In the genomic region with DNA sequence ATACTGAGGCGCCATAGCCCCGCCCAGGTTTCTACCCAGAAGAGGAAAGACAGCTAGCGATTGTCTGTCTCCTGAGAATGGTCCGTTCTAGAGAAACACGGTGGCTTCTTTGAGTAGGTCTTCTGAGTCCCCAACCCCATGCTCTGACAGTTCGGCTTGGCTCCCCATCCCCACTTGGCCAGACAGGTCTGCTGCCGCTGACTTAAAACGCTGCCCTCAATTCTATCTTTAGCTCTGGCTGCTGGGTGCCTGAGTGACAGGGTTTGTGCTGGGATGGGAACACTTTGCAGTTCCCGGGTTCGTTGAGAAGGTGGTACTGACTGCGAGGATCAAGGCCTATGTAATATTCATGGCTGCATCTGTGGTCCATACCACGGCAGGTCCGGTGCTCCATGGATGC, we compare ENCODE assay signal across 27 mouse cellular contexts. TPM values are rescaled to one million over a fixed set of nuclear protein-coding genes. Genes with fewer than 3 reads are reported as not detected.
"Had no signal": no experiment of that assay in that cellular context is flagged by ENCODE, and none has a peak within 500 bp of the region (broad histone marks: within the 10 kb centered on the region; RNA-seq: fewer than 3 reads in every experiment).

No protein-coding gene starts in this region.

- H3K4me1 ChIP-seq: hindbrain, embryonic 15.5 days; kidney, embryonic 15.5 days; limb, embryonic 13.5 days; limb, embryonic 15.5 days; liver, embryonic 12.5 days had no signal

- H3K4me3 ChIP-seq: heart, embryonic 10.5 days; heart, embryonic 12.5 days; hindbrain, embryonic 13.5 days; hindbrain, embryonic 15.5 days; kidney, embryonic 15.5 days; limb, embryonic 13.5 days; limb, embryonic 15.5 days; liver, embryonic 12.5 days had no signal

- DNase-seq: gastrocnemius, postnatal 25 days; heart, postnatal 10 days; heart, postnatal 36 days; kidney, adult 11 months; kidney, adult 2 months; kidney, adult 9 months; kidney, postnatal 14 days; kidney, postnatal 36 days; layer of hippocampus, adult 9-11 months; layer of hippocampus, postnatal 36 days; left cerebral cortex, postnatal 4 days had no signal

RNA-seq across cellular contexts. Expression of gene Syndig1l, which starts 34.7 kb away (rescaled TPM):
- total RNA-seq: gastrocnemius, adult 8-10 months; gastrocnemius, postnatal 25 days; heart, adult 8-10 months; heart, postnatal 10 days; heart, postnatal 36 days; hematopoietic stem cell, adult 5-6 weeks; liver, adult 2 months had no signal
- polyA plus RNA-seq: heart, embryonic 12.5 days; heart, embryonic 14.5 days; heart, embryonic 16.5 days; kidney, adult 2 months; kidney, postnatal 0 days; limb, embryonic 11.5 days; limb, embryonic 13.5 days; limb, embryonic 15.5 days; liver, adult 2 months; liver, embryonic 12.5 days had no signal
